Mouse (Mus musculus) kidney, postnatal 25 days (tissue): ENCODE measurements around the gene Scfd2.

Experiments
- DNase-seq, 2 experiments: peaks; one replicate each; pipeline ENCODE4 v3.0.0; 2021; ENCODE audit warnings: mixed read lengths in 2 of 2

Gene Scfd2

DNA sequence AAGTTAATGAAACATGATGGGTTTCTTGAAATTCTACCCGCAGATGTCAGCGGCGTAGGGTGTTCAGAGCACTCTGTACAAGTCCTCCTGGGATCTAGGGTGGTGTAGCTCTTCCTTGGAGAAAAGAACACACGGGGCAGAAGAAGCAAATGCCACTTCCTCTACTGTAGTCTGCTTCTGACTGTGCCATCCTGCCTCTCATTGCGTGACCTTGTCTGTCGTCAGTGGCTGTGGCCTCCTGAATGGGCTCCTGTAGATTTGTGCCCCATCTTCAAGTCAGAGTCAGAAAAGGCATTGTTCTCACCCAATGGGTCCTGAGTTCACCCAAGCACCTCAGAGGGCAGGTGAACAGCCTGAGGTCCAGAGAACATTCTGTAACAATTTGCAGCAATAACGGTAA is 367.0 kb downstream of the Scfd2 start:
- no peak for DNase-seq

DNA sequence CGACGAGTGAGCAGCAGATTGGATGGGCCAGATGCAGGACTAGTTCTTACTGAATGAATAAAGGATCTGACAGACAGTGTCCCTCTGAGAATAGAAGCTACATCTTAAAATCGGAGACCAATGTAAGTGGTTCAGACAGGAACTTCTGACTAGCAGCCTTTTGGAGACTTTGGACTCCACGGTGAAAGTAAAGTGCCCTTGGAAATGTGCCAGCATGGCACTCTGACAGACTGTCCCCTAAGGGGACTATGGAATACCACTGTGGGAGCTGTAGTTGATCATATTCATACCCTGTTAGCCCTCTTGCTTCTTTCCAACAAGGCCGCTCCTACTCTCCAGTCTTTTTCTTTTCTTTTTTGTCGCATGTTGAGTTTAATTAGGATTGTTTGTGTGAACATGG is 368.4 kb downstream of the Scfd2 start:
- DNase-seq: peak; percentile 56 to 59

DNA sequence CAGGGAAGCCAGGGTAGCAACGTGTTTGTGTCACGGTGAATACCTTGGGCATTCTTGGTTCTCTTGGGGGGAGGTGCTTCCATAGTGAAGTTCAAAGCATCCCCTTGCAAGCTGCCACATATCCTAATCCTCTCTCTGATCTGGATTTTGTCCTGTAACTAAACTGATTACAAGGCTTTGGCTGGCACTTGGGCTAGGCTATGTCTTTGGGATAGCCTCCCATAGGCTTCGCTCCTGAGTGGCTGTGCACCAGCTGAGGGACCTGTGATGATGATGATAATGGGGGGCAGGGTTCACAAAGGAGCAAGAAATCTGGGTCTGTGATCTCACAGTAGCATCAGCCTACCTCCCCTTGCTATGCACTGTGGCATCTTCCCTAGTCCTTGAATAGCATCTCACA is 369.5 kb downstream of the Scfd2 start:
- no peak for DNase-seq

DNA sequence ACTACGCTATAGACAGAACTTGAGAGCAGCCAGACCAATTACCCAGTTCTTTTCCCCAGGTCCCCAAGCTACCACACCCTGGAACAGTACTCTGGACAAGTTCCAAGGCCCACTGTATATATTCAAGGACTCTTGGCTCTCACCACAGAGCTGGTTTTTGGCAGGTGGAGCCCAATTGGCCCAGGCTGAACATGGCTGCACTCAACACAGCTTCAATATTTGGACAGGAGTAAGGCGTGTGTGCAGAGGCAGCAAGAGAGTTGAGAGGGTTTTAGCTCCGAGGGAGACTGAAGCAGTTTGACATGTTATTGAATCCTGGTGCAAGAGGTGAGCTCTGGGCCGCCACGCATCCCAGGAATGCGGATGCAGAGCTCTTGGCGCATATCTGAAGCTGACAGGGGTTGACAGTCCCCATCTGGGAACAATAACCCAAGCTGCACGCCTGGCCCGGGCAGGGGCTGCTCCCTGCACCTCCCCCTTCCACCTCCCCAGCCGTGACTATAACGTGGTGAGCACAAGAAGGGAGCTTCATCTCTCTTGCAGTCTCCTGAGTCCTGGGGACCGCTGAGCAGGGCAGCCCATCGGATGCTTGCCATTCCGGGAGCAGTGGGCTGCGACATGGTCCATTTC is 370.1 kb downstream of the Scfd2 start:
- DNase-seq: peak; percentile 52 to 65

DNA sequence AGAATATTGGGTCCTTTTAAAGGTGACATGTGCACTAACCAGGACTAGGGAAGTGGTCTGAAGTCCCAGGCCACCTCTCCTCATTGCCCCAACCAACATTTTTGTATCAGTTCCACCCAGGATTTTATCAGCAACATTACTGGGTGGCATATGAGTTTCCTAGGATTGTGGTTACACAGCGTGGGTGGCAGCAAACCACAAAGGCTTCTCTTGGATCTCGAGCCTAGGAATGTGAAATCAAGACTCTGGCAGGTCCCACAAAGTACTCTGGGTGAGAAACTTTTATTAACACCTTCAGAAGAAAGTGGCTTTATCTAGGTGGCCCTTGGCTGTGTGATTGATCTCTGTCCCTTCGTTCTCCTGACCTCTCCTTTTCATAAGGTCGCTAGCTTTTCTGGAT is 371.2 kb downstream of the Scfd2 start:
- no peak for DNase-seq

DNA sequence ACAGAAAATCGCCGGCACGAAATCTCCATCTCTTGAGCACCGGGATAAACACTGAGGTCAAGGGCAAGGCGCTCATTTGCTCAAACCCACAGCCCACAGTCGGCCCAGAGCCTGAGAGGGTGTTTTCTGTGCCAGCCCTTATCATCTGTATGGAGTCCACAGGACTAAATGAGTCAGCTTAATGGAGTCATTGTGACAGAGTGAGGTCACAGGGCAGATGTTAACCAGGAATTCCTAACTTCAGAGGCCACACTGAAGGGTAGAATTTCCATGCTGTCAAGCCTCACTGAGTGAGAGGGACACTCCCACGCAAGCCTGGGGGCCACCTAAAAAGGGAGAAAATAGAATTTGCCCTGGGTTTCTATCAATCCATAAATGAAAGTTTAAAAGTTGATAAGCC is 371.7 kb downstream of the Scfd2 start:
- DNase-seq: no peak

DNA sequence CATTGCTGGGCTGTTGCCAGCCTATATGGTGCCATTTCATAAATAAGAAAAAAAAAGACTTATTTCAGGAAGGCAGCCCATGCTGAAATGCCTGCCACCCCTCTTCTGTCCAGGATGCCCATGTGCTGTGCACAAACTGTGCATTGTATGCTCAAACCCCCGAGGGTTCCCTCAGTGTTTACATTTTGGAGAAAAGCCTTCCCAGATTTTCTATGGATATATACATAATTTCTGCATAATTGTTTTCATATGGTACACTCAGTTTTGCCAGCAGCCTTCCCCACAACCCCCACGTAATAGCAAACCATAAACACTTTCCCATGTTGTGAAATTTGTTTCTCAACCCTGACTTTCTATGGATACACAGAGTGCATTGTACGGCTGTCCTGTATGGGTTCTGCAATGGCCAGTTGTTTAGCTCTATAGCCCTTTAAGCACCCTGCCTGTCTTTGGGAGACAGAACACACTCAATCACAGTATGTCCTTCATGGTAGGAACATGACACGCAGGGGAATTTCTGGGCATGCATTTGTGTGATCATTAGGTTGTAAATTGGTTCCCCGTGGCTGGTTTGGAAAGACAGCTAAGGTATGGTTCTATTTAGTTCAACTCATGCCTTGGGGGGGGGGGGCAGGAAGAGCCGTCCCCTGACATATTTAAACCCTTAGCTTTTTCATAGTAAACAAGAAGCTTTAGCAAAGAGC is 372.5 kb downstream of the Scfd2 start:
- DNase-seq: no peak

DNA sequence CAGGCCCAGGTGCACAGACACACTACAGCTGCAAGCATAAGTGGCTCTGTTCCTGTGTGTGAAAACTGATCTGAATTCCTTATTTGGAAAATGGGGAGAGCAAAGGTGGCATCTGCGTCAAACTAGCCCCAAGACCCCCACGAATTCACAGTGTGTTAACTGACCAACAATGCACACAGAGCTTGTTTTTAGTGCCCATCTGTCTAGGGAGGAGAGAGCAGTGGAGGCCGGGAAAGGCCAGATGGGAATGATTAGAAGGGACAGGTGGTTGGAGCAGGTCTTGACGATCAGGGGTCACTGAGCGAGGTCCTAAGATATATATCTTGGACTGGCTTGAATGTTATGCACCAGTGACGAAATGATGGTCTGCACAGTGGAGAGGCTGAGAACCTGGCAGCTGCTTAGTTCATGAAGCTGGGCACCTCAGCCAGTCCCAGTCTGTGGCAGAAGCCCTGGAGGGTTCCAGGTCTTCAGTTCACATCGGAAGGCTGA is 375.7 kb downstream of the Scfd2 start:
- DNase-seq: no peak
